Mouse (Mus musculus) brain, embryonic 18.5 days (tissue): Measurements from ENCODE around the gene Thbs4.
A peak's percentile ranks its signal among the peaks of the same experiment; 100 is the strongest.

ENCODE experiments used
- DNase-seq: peaks from one replicate; pipeline ENCODE4 v3.0.0-alpha.2; 2012; ENCODE audit warnings: low read depth, low spot score

Gene Thbs4

DNA sequence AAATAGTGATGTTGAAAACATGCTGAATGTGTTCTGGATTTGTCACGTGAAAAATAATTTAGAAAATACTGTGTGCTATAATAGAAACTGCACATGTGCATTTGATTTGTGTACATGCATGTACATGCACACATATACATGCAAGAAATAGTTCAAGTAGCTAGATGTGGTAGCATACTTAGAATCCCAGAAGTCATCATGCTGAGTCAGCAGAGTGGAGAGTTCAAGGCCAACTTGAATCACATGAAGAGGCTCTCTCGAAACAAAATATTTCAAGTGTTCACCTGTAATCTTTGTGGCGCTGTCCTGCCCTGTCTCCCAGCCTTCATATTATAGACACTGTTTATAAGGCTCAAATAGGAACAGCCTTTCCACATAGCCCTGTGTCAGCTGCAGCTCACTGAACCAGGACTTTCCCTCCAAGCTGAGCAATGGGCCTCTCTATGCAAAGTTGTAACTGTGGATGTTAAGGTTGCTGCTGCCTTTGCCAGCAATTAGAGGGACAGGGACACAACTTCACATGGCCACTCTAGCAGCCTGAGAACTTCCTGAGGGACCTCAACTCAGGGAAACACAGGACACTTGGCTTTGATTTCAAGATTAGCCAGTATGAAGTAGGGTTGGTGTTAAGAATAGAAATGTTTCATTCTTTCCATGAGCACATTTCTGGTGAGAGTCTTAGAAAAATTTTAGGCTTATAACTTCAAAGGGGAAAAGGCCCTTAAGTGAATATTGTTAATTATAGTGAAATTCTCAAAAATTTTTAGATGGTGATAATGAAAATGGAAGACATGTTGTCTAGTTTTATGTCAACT, 76.6 kb downstream of the Thbs4 start:
- DNase-seq, result no peak

- DNase-seq, result no peak
These were observed 82.0 kb downstream of the Thbs4 start for GRCm38 (mm10) chr13:92712619-92713018.

DNA sequence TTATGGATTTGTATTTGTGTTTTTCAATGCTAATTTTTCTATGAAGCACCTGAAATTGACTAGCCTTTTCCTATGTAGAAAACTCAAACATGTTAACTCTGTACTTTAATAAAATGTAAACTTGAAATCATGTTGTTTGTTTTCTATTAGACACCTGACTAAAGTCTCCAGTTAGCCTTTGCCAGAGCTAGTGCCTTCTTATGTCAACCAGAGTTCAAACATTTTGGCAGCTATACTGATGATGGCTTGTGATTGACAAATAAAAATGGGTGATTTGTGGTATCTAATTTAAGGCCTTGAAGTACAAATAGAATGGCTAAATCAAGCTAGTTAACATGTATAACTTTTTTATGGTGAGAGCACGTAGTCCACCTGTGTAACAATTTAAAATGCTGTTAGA, 82.8 kb downstream of the Thbs4 start:
- no peak for DNase-seq

GRCm38 (mm10) chr13:92710361-92710760, 84.3 kb downstream of the Thbs4 start:
- DNase-seq, result no peak

DNA sequence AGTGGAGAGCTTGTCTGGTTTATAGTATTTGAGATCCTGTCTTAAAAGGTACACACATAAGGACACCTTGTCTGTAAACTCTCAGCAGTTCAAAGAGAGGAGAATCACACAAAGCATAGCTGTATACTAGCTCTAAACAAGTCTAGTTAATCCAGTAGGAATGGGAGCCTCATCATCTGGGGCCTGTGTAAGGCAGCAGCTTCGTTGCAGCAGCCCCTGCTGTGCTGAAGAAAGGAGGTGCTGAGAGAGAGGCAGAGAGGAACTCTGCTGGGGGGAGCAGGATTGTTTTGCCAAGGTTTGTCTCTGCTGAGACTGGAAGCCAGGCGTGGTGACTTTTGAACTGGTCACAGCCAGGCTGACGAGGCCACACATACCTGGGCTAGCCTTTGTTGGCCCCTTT, 85.1 kb downstream of the Thbs4 start:
- DNase-seq, result no peak

- DNase-seq, result no peak
These were observed 86.2 kb downstream of the Thbs4 start for GRCm38 (mm10) chr13:92708466-92708865.

- no peak for DNase-seq
These were observed 86.7 kb downstream of the Thbs4 start for GRCm38 (mm10) chr13:92707941-92708340.

DNA sequence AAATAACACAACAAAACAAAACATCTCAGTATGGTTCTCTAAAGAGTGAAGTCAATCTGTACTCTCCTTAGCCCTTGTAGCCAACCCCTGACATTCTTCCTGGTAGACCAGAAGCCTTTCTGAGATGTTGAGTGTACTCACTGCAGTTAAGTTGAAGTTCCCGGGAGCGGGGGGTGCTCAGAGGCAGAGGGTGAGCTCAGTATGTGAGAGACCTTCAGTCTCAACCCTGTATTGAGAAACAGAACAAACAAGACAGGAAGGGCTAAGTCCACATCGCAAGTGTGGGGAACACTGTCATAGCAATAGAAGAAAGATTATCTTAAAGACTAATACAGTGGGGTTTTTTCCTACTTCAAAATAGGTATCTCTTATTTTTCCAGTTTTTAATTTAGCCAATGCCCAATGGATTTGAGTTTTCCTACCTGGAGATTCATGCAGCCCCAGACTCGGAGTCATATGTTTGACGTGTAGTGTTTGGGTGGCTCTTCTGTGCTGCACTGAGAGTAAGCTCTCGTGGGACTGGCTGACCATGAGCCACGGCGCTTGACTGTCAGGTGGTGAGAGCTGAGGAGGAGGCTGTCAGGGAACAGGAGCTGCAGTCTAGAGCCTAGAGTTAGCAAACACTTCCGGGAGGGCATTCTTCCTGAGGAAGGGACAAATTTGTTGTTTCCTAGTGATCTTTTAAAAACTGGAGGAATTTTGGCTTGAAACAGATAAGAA, 88.1 kb downstream of the Thbs4 start:
- no peak for DNase-seq

- no peak for DNase-seq
These were observed 89.5 kb downstream of the Thbs4 start for GRCm38 (mm10) chr13:92705016-92705535.

- DNase-seq, result no peak
These were observed 90.4 kb downstream of the Thbs4 start for GRCm38 (mm10) chr13:92704189-92704588.

DNA sequence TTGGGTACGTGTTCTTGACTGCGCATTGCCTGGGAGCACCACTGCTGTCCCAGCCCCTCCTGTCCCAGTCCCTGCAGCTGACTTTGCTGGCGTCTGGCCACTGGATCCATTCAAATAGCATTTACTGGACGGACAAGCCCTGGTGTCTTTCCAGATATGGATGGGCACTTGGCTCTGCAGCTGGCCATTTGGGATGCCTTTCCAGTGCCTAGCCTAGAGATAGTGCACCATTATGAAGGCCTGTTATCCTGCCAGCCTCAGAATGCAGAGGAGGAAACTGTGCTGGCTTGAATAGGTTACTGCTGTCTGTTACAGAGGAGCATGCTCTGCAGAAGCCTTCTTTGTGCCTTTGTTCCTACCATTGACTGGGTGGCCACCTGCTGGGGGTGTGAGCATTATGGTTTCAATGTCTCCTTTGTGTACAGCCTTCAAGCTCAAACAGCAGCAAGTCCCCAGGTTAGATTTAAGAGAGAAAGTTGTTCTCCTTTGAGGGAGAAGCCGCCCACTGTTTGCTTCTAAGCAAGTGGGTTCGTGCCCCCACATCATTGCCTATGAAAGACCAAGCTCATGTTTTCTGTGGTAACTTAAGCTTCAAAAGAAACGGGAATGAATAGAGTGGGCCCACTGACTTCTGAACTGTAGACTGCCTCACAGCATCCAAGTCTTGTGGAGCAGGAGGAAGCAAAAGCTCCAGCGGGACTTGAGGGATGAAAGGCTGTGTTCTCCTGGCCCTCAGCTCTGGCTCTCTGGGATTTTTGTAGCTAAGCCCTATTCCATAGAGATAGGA, 91.2 kb downstream of the Thbs4 start:
- DNase-seq, result peak; percentile 40

GRCm38 (mm10) chr13:92702035-92702434, 92.6 kb downstream of the Thbs4 start:
- DNase-seq, result no peak
